Mouse (Mus musculus) activated CD4-positive, CD25-positive, alpha-beta regulatory T cell, adult 4 months (primary cell): Measurements from ENCODE around the gene Gm7682. TPM values are rescaled to one million over a fixed set of nuclear protein-coding genes. Genes with fewer than 3 reads are reported as not detected.
"Not testable (repeated sequence)": the region's sequence is repeated elsewhere in the genome, so short reads cannot be mapped to it uniquely, and the experiment has no call there.

Experiments
- ATAC-seq: one replicate; pipeline ENCODE4 v1.8.0; 2017
- polyA plus RNA-seq, 2 experiments: library from polyadenylated mRNA; unstranded; fragments of 100-300 nt; shearing (Covaris generic); gene quantifications; one replicate each; pipeline ENCODE4 v1.2.1; 2017

Gm7682 gene
- polyA plus RNA-seq, result not detected

DNA sequence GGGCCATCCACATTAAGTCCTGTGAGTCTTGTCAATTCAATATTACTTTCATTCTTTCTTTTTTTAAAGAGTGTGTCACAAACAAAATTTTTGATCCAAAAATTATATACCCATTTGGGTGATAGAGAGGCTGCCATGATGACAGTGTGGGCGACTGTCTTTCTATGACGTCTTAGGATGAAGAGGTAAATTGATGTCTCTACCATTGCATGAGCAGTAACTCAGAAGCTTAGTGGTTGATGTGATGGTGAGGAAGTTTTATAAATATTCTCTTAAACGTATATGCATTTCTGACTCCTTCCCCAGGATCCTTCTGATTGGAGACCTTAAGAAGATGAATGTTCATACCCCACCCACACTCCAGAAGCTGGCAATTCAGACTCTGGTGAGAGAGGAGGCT, at the start of gene Gm7682:
Gene Gm7682, plus strand, starts transcription at position 301 of the 400 bp plus-strand sequence.
- ATAC-seq, result not testable (repeated sequence)

Other genes starting within 250 kb of the Gm7682 start
- gene Gm3106, start 227.8 kb upstream of the Gm7682 start, polyA plus RNA-seq, result under 1 TPM in 1 of 2 experiments, not detected in 1; 0.40 TPM
- not detected for gene A430089I19Rik, start 139.0 kb upstream of the Gm7682 start, polyA plus RNA-seq
- gene Gm6502, start 131.3 kb upstream of the Gm7682 start, polyA plus RNA-seq, result not detected
- gene AA792892, start 106.0 kb upstream of the Gm7682 start, polyA plus RNA-seq, result not detected
- 1 to 10 TPM in 1 of 2 experiments, not detected in 1; 1.3 TPM for gene Gm3139, start 80.5 kb downstream of the Gm7682 start, polyA plus RNA-seq
- not detected for gene Gm3147, start 170.6 kb downstream of the Gm7682 start, polyA plus RNA-seq
- under 1 TPM in 1 of 2 experiments, not detected in 1; 0.58 TPM for gene Gm6509, start 178.2 kb downstream of the Gm7682 start, polyA plus RNA-seq
- not detected for gene Gm6205, start 202.6 kb downstream of the Gm7682 start, polyA plus RNA-seq